Mouse (Mus musculus) embryonic fibroblast, embryonic 13.5 days (primary cell): Measurements from ENCODE around the gene Chd9. TPM values are rescaled to one million over a fixed set of nuclear protein-coding genes. Genes with fewer than 3 reads are reported as not detected.
A peak's percentile ranks its signal among the peaks of the same experiment; 100 is the strongest.

Experiments
- H3K27ac ChIP-seq: 2 replicates; pipeline ENCODE4 v1.5.1; 2012; ENCODE audit warnings: low read length, control low read depth, inconsistent platforms; ENCODE audit not compliant: insufficient read depth
- H3K4me1 ChIP-seq: 2 replicates; pipeline ENCODE4 v1.6.1; 2011; ENCODE audit warnings: low read length; ENCODE audit not compliant: control insufficient read depth, insufficient read depth
- H3K4me3 ChIP-seq: 2 replicates; pipeline ENCODE4 v1.5.1; 2011; ENCODE audit warnings: mild to moderate bottlenecking, control low read depth, low read length; ENCODE audit not compliant: insufficient read depth
- CTCF ChIP-seq: IDR thresholded peaks from 2 replicates; pipeline ENCODE4 v1.5.1; 2011; ENCODE audit warnings: mild to moderate bottlenecking, control low read depth, low read length, moderate library complexity, borderline replicate concordance; ENCODE audit not compliant: insufficient read depth
- POLR2A ChIP-seq: IDR thresholded peaks from 2 replicates; pipeline ENCODE4 v1.6.1; 2011; ENCODE audit warnings: low read depth, mild to moderate bottlenecking, control low read depth, low read length, moderate library complexity
- polyA plus RNA-seq: library from polyadenylated mRNA; stranded (reverse); fragments of >200 nt; gene quantifications from 2 replicates; pipeline ENCODE4 v1.2.4, GENCODE M21; 2011; ENCODE audit warnings: low read depth; ENCODE audit not compliant: missing spikeins, insufficient read length

The Chd9 gene
- polyA plus RNA-seq, 1 experiment, result 83.6 TPM

GRCm38 (mm10) chr8:90869920-90870777 lies 42.0 kb downstream of the Chd9 start:
- Histone ChIP-seq H3K27ac (peak overlapping the region; percentile 91), H3K4me3 (no peak overlapping the region), H3K4me1 (peaks cover 8% of the 10 kb centered on the region)
- TF ChIP-seq CTCF (no peak), POLR2A (peak; percentile 34)

- Histone ChIP-seq H3K27ac (no peak overlapping the region), H3K4me1 (peaks cover 8% of the 10 kb centered on the region), H3K4me3 (no peak overlapping the region)
- TF ChIP-seq CTCF (no peak), POLR2A (no peak)
Observed at GRCm38 (mm10) chr8:90871375-90872080, 43.4 kb downstream of the Chd9 start.

GRCm38 (mm10) chr8:90873051-90873450 lies 44.9 kb downstream of the Chd9 start:
- Histone ChIP-seq H3K4me1 (peaks cover 6% of the 10 kb centered on the region), H3K4me3 (no peak overlapping the region), H3K27ac (no peak overlapping the region)
- TF ChIP-seq POLR2A (no peak), CTCF (no peak)

- Histone ChIP-seq H3K4me1 (peaks cover 2% of the 10 kb centered on the region; the same call in 1 of the 2 replicates), H3K27ac (peak overlapping the region; percentile 95), H3K4me3 (peak overlapping the region; percentile 55)
- TF ChIP-seq CTCF, result no peak
- peak; percentile 73 for TF ChIP-seq POLR2A
Observed at GRCm38 (mm10) chr8:90876213-90876721, 48.1 kb downstream of the Chd9 start.

- Histone ChIP-seq H3K4me1 (peaks cover 2% of the 10 kb centered on the region; the same call in 1 of the 2 replicates), H3K27ac (peak overlapping the region; percentile 95), H3K4me3 (peak overlapping the region; percentile 55)
- TF ChIP-seq CTCF (no peak), POLR2A (no peak; the same call in none of the 2 replicates)
Observed at GRCm38 (mm10) chr8:90876722-90877429, 48.7 kb downstream of the Chd9 start.

GRCm38 (mm10) chr8:90877430-90877975 lies 49.4 kb downstream of the Chd9 start:
- Histone ChIP-seq H3K4me3 (peak overlapping the region; percentile 55), H3K4me1 (peaks cover 2% of the 10 kb centered on the region; the same call in 1 of the 2 replicates), H3K27ac (peak overlapping the region; percentile 95)
- TF ChIP-seq POLR2A (peak; percentile 52), CTCF (no peak)

GRCm38 (mm10) chr8:90878551-90878950 lies 50.4 kb downstream of the Chd9 start:
- Histone ChIP-seq H3K4me3 (no peak overlapping the region), H3K27ac (no peak overlapping the region), H3K4me1 (peaks cover 2% of the 10 kb centered on the region; the same call in 1 of the 2 replicates)
- TF ChIP-seq CTCF (no peak), POLR2A (no peak)

GRCm38 (mm10) chr8:90880041-90880440 lies 51.9 kb downstream of the Chd9 start:
- Histone ChIP-seq H3K4me3 (no peak overlapping the region), H3K4me1 (peaks cover 2% of the 10 kb centered on the region; the same call in 1 of the 2 replicates), H3K27ac (no peak overlapping the region)
- TF ChIP-seq POLR2A (no peak), CTCF (no peak)

- H3K27ac ChIP-seq, result no peak overlapping the region
- no peak for TF ChIP-seq POLR2A
- no peak for TF ChIP-seq CTCF
- no peak overlapping the region for H3K4me3 ChIP-seq
- peaks cover 2% of the 10 kb centered on the region; the same call in 1 of the 2 replicates for H3K4me1 ChIP-seq
Observed at GRCm38 (mm10) chr8:90881181-90881580, 53.0 kb downstream of the Chd9 start.
